Mouse (Mus musculus) embryo, embryonic 11.5 days (tissue): Measurements from ENCODE around the gene Gimap8.
"Not testable (repeated sequence)": the region's sequence is repeated elsewhere in the genome, so short reads cannot be mapped to it uniquely, and the experiment has no call there.

Experiments used
- DNase-seq: peaks from one replicate; pipeline ENCODE4 v3.0.0-alpha.2; 2012; ENCODE audit warnings: low read depth, low spot score

The Gimap8 gene

GRCm38 (mm10) chr6:48677492-48678345 lies 30.7 kb downstream of the Gimap8 start:
- no peak for DNase-seq

GRCm38 (mm10) chr6:48678391-48678790 lies 31.4 kb downstream of the Gimap8 start:
- no peak for DNase-seq

GRCm38 (mm10) chr6:48679701-48680100 lies 32.7 kb downstream of the Gimap8 start:
- no peak for DNase-seq

GRCm38 (mm10) chr6:48680421-48680820 lies 33.4 kb downstream of the Gimap8 start:
- DNase-seq: no peak

GRCm38 (mm10) chr6:48681472-48682090 lies 34.5 kb downstream of the Gimap8 start:
- DNase-seq: no peak

- DNase-seq: no peak
These were observed 35.2 kb downstream of the Gimap8 start for GRCm38 (mm10) chr6:48682271-48682670.

- not testable (repeated sequence) for DNase-seq
These were observed 36.3 kb downstream of the Gimap8 start for GRCm38 (mm10) chr6:48683263-48683821.

GRCm38 (mm10) chr6:48684319-48684718 lies 37.3 kb downstream of the Gimap8 start, which contains the start of gene Gimap4:
TSS of gene Gimap4 (plus strand) at chr6:48684549.
- no peak for DNase-seq

- no peak for DNase-seq
These were observed 37.8 kb downstream of the Gimap8 start for GRCm38 (mm10) chr6:48684806-48685205.

GRCm38 (mm10) chr6:48685251-48685650 lies 38.2 kb downstream of the Gimap8 start:
- no peak for DNase-seq

GRCm38 (mm10) chr6:48685694-48686665 lies 38.9 kb downstream of the Gimap8 start:
- no peak for DNase-seq

- no peak for DNase-seq
These were observed 40.0 kb downstream of the Gimap8 start for GRCm38 (mm10) chr6:48687077-48687476.

- DNase-seq: no peak
These were observed 42.3 kb downstream of the Gimap8 start for GRCm38 (mm10) chr6:48689320-48689719.

GRCm38 (mm10) chr6:48692962-48693361 lies 45.9 kb downstream of the Gimap8 start:
- no peak for DNase-seq

GRCm38 (mm10) chr6:48696830-48697554 lies 50.0 kb downstream of the Gimap8 start:
- DNase-seq: no peak

GRCm38 (mm10) chr6:48697555-48697930 lies 50.5 kb downstream of the Gimap8 start:
- no peak for DNase-seq

GRCm38 (mm10) chr6:48698066-48698856 lies 51.2 kb downstream of the Gimap8 start:
- no peak for DNase-seq

GRCm38 (mm10) chr6:48698888-48699287 lies 51.9 kb downstream of the Gimap8 start:
- no peak for DNase-seq

- no peak for DNase-seq
These were observed 53.4 kb downstream of the Gimap8 start for GRCm38 (mm10) chr6:48700251-48701075.
